Mouse (Mus musculus) kidney, postnatal 10 days (tissue): ENCODE measurements at regions not wholly inside any gene's neighbourhood (a gene's known extent, or its start where the extent isn't known, plus 50 kb on each side); places are given as distances from the start of the nearest gene placed in this dataset.

Experiments
- DNase-seq: peaks from one replicate; pipeline ENCODE4 v3.0.0; 2021; ENCODE audit warnings: mixed read lengths

DNA sequence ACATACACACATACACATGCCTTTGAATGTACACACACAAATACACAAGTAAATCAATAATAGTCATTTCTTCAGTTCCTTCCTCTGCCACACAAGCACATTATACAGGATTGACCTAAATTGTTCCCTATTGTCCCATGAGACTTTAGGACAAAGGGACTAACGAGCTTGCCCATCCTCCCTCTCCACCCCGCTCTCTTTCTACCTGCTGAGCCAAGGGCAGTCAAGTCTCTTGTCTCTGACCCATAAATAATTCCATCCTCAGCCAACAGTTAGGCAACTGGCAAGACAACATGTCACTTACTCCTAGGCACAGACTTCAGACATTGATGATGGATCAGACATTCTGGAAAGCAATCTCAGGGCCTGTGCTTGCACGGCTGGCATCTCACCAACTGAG lies 56.3 kb upstream of the Kcnk2 start:
- no peak for DNase-seq
